Mouse (Mus musculus): ENCODE data around the gene Cfap97d2. TPM values are rescaled to one million over a fixed set of nuclear protein-coding genes. Genes with fewer than 3 reads are reported as not detected.
A peak's percentile ranks its signal among the peaks of the same experiment; 100 is the strongest.

The Cfap97d2 gene
- polyA plus RNA-seq, 1 experiment from 2014 or later = 0.17 TPM

GRCm38 (mm10) chr8:13677413-13677883, 28.2 kb upstream of the Cfap97d2 start, which contains the start of gene Rasa3:
Gene Rasa3, minus strand, starts transcription at chr8:13677603.
- peak; percentile 99 for ATAC-seq (ENCODE audit: low FRiP score, low TSS enrichment)
- Histone ChIP-seq H3K4me2 (replicated peaks; ENCODE audit: low read depth) (peak within 1 kb of the TSS; percentile 91), H3K9ac (ENCODE audit: low read length) (peak within 1 kb of the TSS; percentile 84), H3K27me3 (ENCODE audit: control insufficient read depth, insufficient read depth, low read length) (peaks cover 2% of the 10 kb centered on the region; the same call in 1 of the 2 replicates), H3K27ac (replicated peaks) (peak within 1 kb of the TSS; percentile 92), H3K9me3 (ENCODE audit: control insufficient read depth, low read length) (no peaks in the 10 kb centered on the region), H3K4me1 (replicated peaks; ENCODE audit: control insufficient read depth, insufficient read depth) (no peaks in the 10 kb centered on the region), H3K4me3 (ENCODE audit: low read depth, low read length) (peak within 1 kb of the TSS; percentile 79), H3K36me3 (ENCODE audit: control insufficient read depth, insufficient read depth, low read length) (no peaks in the 10 kb centered on the region)
- DNase-seq (ENCODE audit: low spot score) = peak; percentile 96
- under 1% methylated on average over 41 of the region's 42 CpGs for WGBS
- peak; percentile 3; the same call in 1 of the 2 replicates for TF ChIP-seq CTCF (IDR thresholded peaks at IDR 0.05; ENCODE audit: low read depth)
- TF ChIP-seq EP300 (optimal IDR thresholded peaks at IDR 0.05) = no peak

- H3K27me3 ChIP-seq (ENCODE audit: control insufficient read depth, insufficient read depth, low read length) = peaks cover 2% of the 10 kb centered on the region; the same call in 1 of the 2 replicates
- H3K4me3 ChIP-seq (ENCODE audit: low read depth, low read length) = peak overlapping the region; percentile 79; the same call in 1 of the 2 replicates
- H3K9ac ChIP-seq (ENCODE audit: low read length) = peak overlapping the region; percentile 31; the same call in 1 of the 2 replicates
- no peak for TF ChIP-seq CTCF (IDR thresholded peaks at IDR 0.05; ENCODE audit: low read depth)
- no peak for TF ChIP-seq EP300 (optimal IDR thresholded peaks at IDR 0.05)
- no peak overlapping the region for H3K27ac ChIP-seq (replicated peaks)
- H3K4me2 ChIP-seq (replicated peaks; ENCODE audit: low read depth) = peak overlapping the region; percentile 62
- no peaks in the 10 kb centered on the region for H3K4me1 ChIP-seq (replicated peaks; ENCODE audit: control insufficient read depth, insufficient read depth)
- H3K9me3 ChIP-seq (ENCODE audit: control insufficient read depth, low read length) = no peaks in the 10 kb centered on the region
- no peaks in the 10 kb centered on the region for H3K36me3 ChIP-seq (ENCODE audit: control insufficient read depth, insufficient read depth, low read length)
- 37% methylated on average over 8 of the region's 8 CpGs for WGBS
- DNase-seq (ENCODE audit: low spot score) (no peak), ATAC-seq (ENCODE audit: low FRiP score, low TSS enrichment) (no peak)
Observed at GRCm38 (mm10) chr8:13678182-13678581, 27.5 kb upstream of the Cfap97d2 start.

GRCm38 (mm10) chr8:13684131-13684530, 21.6 kb upstream of the Cfap97d2 start:
- no peaks in the 10 kb centered on the region for H3K36me3 ChIP-seq (ENCODE audit: control insufficient read depth, insufficient read depth, low read length)
- no peaks in the 10 kb centered on the region for H3K9me3 ChIP-seq (ENCODE audit: control insufficient read depth, low read length)
- H3K4me2 ChIP-seq (replicated peaks; ENCODE audit: low read depth) = no peak overlapping the region
- DNase-seq (ENCODE audit: low spot score) (no peak), ATAC-seq (ENCODE audit: low FRiP score, low TSS enrichment) (no peak)
- peaks cover 2% of the 10 kb centered on the region; the same call in 1 of the 2 replicates for H3K27me3 ChIP-seq (ENCODE audit: control insufficient read depth, insufficient read depth, low read length)
- H3K27ac ChIP-seq (replicated peaks) = no peak overlapping the region
- H3K9ac ChIP-seq (ENCODE audit: low read length) = no peak overlapping the region
- 25% methylated on average over 7 of the region's 7 CpGs for WGBS
- TF ChIP-seq EP300 (optimal IDR thresholded peaks at IDR 0.05) = no peak
- TF ChIP-seq CTCF (IDR thresholded peaks at IDR 0.05; ENCODE audit: low read depth) = no peak
- H3K4me1 ChIP-seq (replicated peaks; ENCODE audit: control insufficient read depth, insufficient read depth) = peaks cover 3% of the 10 kb centered on the region
- no peak overlapping the region for H3K4me3 ChIP-seq (ENCODE audit: low read depth, low read length)

GRCm38 (mm10) chr8:13685674-13686314, 19.9 kb upstream of the Cfap97d2 start:
- H3K4me3 ChIP-seq (ENCODE audit: low read depth, low read length) = no peak overlapping the region
- no peak overlapping the region for H3K9ac ChIP-seq (ENCODE audit: low read length)
- no peak overlapping the region for H3K4me2 ChIP-seq (replicated peaks; ENCODE audit: low read depth)
- H3K36me3 ChIP-seq (ENCODE audit: control insufficient read depth, insufficient read depth, low read length) = no peaks in the 10 kb centered on the region
- H3K9me3 ChIP-seq (ENCODE audit: control insufficient read depth, low read length) = no peaks in the 10 kb centered on the region
- peak; percentile 27; the same call in 1 of the 2 replicates for ATAC-seq (ENCODE audit: low FRiP score, low TSS enrichment)
- H3K4me1 ChIP-seq (replicated peaks; ENCODE audit: control insufficient read depth, insufficient read depth) = peaks cover 3% of the 10 kb centered on the region
- no peak overlapping the region for H3K27ac ChIP-seq (replicated peaks)
- WGBS = 87% methylated on average over 16 of the region's 16 CpGs
- no peak for DNase-seq (ENCODE audit: low spot score)
- H3K27me3 ChIP-seq (ENCODE audit: control insufficient read depth, insufficient read depth, low read length) = no peaks in the 10 kb centered on the region
- TF ChIP-seq CTCF (IDR thresholded peaks at IDR 0.05; ENCODE audit: low read depth) = no peak

GRCm38 (mm10) chr8:13686426-13686825, 19.3 kb upstream of the Cfap97d2 start:
- Histone ChIP-seq H3K9me3 (ENCODE audit: control insufficient read depth, low read length) (no peaks in the 10 kb centered on the region), H3K4me1 (replicated peaks; ENCODE audit: control insufficient read depth, insufficient read depth) (peaks cover 3% of the 10 kb centered on the region), H3K9ac (ENCODE audit: low read length) (no peak overlapping the region), H3K27ac (replicated peaks) (no peak overlapping the region; the same call in 1 of the 2 replicates), H3K4me2 (replicated peaks; ENCODE audit: low read depth) (no peak overlapping the region), H3K4me3 (ENCODE audit: low read depth, low read length) (no peak overlapping the region), H3K27me3 (ENCODE audit: control insufficient read depth, insufficient read depth, low read length) (no peaks in the 10 kb centered on the region), H3K36me3 (ENCODE audit: control insufficient read depth, insufficient read depth, low read length) (no peaks in the 10 kb centered on the region)
- ATAC-seq (ENCODE audit: low FRiP score, low TSS enrichment) = peak; percentile 88
- TF ChIP-seq EP300 (optimal IDR thresholded peaks at IDR 0.05) = no peak
- no peak for TF ChIP-seq CTCF (IDR thresholded peaks at IDR 0.05; ENCODE audit: low read depth)
- WGBS = 38% methylated on average over 7 of the region's 7 CpGs
- DNase-seq (ENCODE audit: low spot score) = peak; percentile 54

GRCm38 (mm10) chr8:13687101-13687717, 18.5 kb upstream of the Cfap97d2 start:
- TF ChIP-seq EP300 (optimal IDR thresholded peaks at IDR 0.05) (no peak), CTCF (IDR thresholded peaks at IDR 0.05; ENCODE audit: low read depth) (peak; percentile 48)
- no peak overlapping the region for H3K4me3 ChIP-seq (ENCODE audit: low read depth, low read length)
- no peaks in the 10 kb centered on the region for H3K27me3 ChIP-seq (ENCODE audit: control insufficient read depth, insufficient read depth, low read length)
- H3K36me3 ChIP-seq (ENCODE audit: control insufficient read depth, insufficient read depth, low read length) = no peaks in the 10 kb centered on the region
- H3K9me3 ChIP-seq (ENCODE audit: control insufficient read depth, low read length) = no peaks in the 10 kb centered on the region
- H3K9ac ChIP-seq (ENCODE audit: low read length) = no peak overlapping the region
- H3K4me1 ChIP-seq (replicated peaks; ENCODE audit: control insufficient read depth, insufficient read depth) = peaks cover 3% of the 10 kb centered on the region
- no peak for ATAC-seq (ENCODE audit: low FRiP score, low TSS enrichment)
- H3K27ac ChIP-seq (replicated peaks) = no peak overlapping the region
- H3K4me2 ChIP-seq (replicated peaks; ENCODE audit: low read depth) = no peak overlapping the region
- no peak for DNase-seq (ENCODE audit: low spot score)
- 89% methylated on average over 8 of the region's 8 CpGs for WGBS

Measured in stomach, postnatal 0 days (tissue).